In genomic region chr4:41759656-41760287, GRCm38 (mm10) we compare ENCODE assay signal across 8 mouse cellular contexts. TPM values are rescaled to one million over a fixed set of nuclear protein-coding genes. Genes with fewer than 3 reads are reported as not detected.
A peak's percentile ranks its signal among the peaks of the same experiment; 100 is the strongest.
DNase-seq lines count a peak whose midpoint lies in the region; ATAC-seq lines count a peak whose summit lies in the region.

No protein-coding gene starts in this region.

- peaks cover 8% of the 10 kb centered on the region; the same call in 1 of the 2 replicates for H3K36me3 ChIP-seq in embryonic facial prominence, embryonic 12.5 days
- peaks cover 10% of the 10 kb centered on the region; the same call in 1 of the 2 replicates for H3K36me3 ChIP-seq in intestine, embryonic 14.5 days (ENCODE audit: control insufficient read depth, insufficient read depth, low read length)
- peaks cover 7% of the 10 kb centered on the region for H3K36me3 ChIP-seq in midbrain, embryonic 13.5 days

- peak overlapping the region; percentile 98 for H3K27ac ChIP-seq in embryonic facial prominence, embryonic 12.5 days
- peak overlapping the region; percentile 86 for H3K27ac ChIP-seq in intestine, embryonic 14.5 days (ENCODE audit: low read depth)
- 0 out of 2 replicates have a peak overlapping the region, but pooled peaks have one; percentile 14 for H3K27ac ChIP-seq in midbrain, embryonic 13.5 days

- H3K9me3 ChIP-seq in embryonic facial prominence, embryonic 12.5 days: no peaks in the 10 kb centered on the region
- no peaks in the 10 kb centered on the region for H3K9me3 ChIP-seq in intestine, embryonic 14.5 days (ENCODE audit: control insufficient read depth, low read length)
- no peaks in the 10 kb centered on the region for H3K9me3 ChIP-seq in midbrain, embryonic 13.5 days

- peak overlapping the region; percentile 60 for H3K4me3 ChIP-seq in embryonic facial prominence, embryonic 12.5 days
- peak overlapping the region; percentile 49 for H3K4me3 ChIP-seq in intestine, embryonic 14.5 days (ENCODE audit: low read depth, low read length)
- peak overlapping the region; percentile 39 for H3K4me3 ChIP-seq in midbrain, embryonic 13.5 days (replicated peaks)

- H3K9ac ChIP-seq in embryonic facial prominence, embryonic 12.5 days: peak overlapping the region; percentile 68
- H3K9ac ChIP-seq in intestine, embryonic 14.5 days (ENCODE audit: low read length): peak overlapping the region; percentile 52
- peak overlapping the region; percentile 73 for H3K9ac ChIP-seq in midbrain, embryonic 13.5 days (replicated peaks)

- no peak for ATAC-seq in embryonic facial prominence, embryonic 12.5 days (ENCODE audit: insufficient number of reproducible peaks, insufficient read depth, low FRiP score, low TSS enrichment)
- ATAC-seq in intestine, embryonic 14.5 days (replicated peaks; ENCODE audit: low FRiP score, low TSS enrichment, low read depth): no peak
- ATAC-seq in midbrain, embryonic 13.5 days: no peak

- 28% methylated on average over 6 of the region's 6 CpGs for WGBS in embryonic facial prominence, embryonic 12.5 days
- WGBS in intestine, embryonic 14.5 days: 21% methylated on average over 6 of the region's 6 CpGs
- 39% methylated on average over 6 of the region's 6 CpGs for WGBS in midbrain, embryonic 13.5 days

- peak overlapping the region; percentile 85 for H3K4me2 ChIP-seq in embryonic facial prominence, embryonic 12.5 days (replicated peaks)
- peak overlapping the region; percentile 73 for H3K4me2 ChIP-seq in intestine, embryonic 14.5 days (ENCODE audit: low read length)
- peak overlapping the region; percentile 62 for H3K4me2 ChIP-seq in midbrain, embryonic 13.5 days (replicated peaks)

- peaks cover 34% of the 10 kb centered on the region for H3K4me1 ChIP-seq in embryonic facial prominence, embryonic 12.5 days
- H3K4me1 ChIP-seq in intestine, embryonic 14.5 days (replicated peaks; ENCODE audit: control insufficient read depth, insufficient read depth, low read length): peaks cover 38% of the 10 kb centered on the region
- peaks cover 48% of the 10 kb centered on the region for H3K4me1 ChIP-seq in midbrain, embryonic 13.5 days (replicated peaks)

- peak; percentile 49 for DNase-seq in kidney, adult 11 months
- DNase-seq in kidney, adult 18-20 months: no peak
- no peak for DNase-seq in intestine, embryonic 14.5 days (ENCODE audit: low spot score)
- DNase-seq in retina, embryonic 14.5 days (ENCODE audit: low spot score): no peak
- no peak for DNase-seq in embryo, embryonic 10 days (ENCODE audit: low spot score)
- DNase-seq in spleen, postnatal 36 days (ENCODE audit: low spot score in 2 of 2): no peak

- H3K27me3 ChIP-seq in embryonic facial prominence, embryonic 12.5 days: no peaks in the 10 kb centered on the region
- no peaks in the 10 kb centered on the region for H3K27me3 ChIP-seq in intestine, embryonic 14.5 days (replicated peaks; ENCODE audit: control insufficient read depth, insufficient read depth, low read length)
- H3K27me3 ChIP-seq in midbrain, embryonic 13.5 days: no peaks in the 10 kb centered on the region

RNA-seq across cellular contexts. Expression of gene Sigmar1, which starts 3.8 kb away (rescaled TPM):
- 74.1 and 76.6 TPM in 2 replicates for polyA plus RNA-seq in embryonic facial prominence, embryonic 12.5 days (2016; fragmentation: Nextera tagmentation; extraction: Ambion mirVana)
- 113 TPM in 2 replicates for polyA plus RNA-seq in intestine, embryonic 14.5 days (2014; fragmentation: Nextera tagmentation; extraction: Ambion mirVana)
- polyA plus RNA-seq in midbrain, embryonic 13.5 days (2015; fragmentation: Nextera tagmentation; extraction: Ambion mirVana): 47.9 and 49.9 TPM in 2 replicates

RNA-seq across cellular contexts. Expression of gene Galt, which starts 4.7 kb away (rescaled TPM):
- polyA plus RNA-seq in embryonic facial prominence, embryonic 12.5 days (2016; fragmentation: Nextera tagmentation; extraction: Ambion mirVana): 40.4 and 41.5 TPM in 2 replicates
- polyA plus RNA-seq in intestine, embryonic 14.5 days (2014; fragmentation: Nextera tagmentation; extraction: Ambion mirVana): 44.8 and 47.7 TPM in 2 replicates
- polyA plus RNA-seq in midbrain, embryonic 13.5 days (2015; fragmentation: Nextera tagmentation; extraction: Ambion mirVana): 29.7 and 30.0 TPM in 2 replicates

RNA-seq across cellular contexts. Expression of gene Ccl27a, which starts 14.3 kb away (rescaled TPM):
- polyA plus RNA-seq in embryonic facial prominence, embryonic 12.5 days (2016; fragmentation: Nextera tagmentation; extraction: Ambion mirVana): 71.7 and 81.6 TPM in 2 replicates
- 35.0 and 39.3 TPM in 2 replicates for polyA plus RNA-seq in intestine, embryonic 14.5 days (2014; fragmentation: Nextera tagmentation; extraction: Ambion mirVana)
- 235 and 237 TPM in 2 replicates for polyA plus RNA-seq in midbrain, embryonic 13.5 days (2015; fragmentation: Nextera tagmentation; extraction: Ambion mirVana)

RNA-seq across cellular contexts. Expression of gene Arid3c, which starts 28.8 kb away (rescaled TPM):
- 0.18 TPM in 1 of 2 replicates, not detected in the other for polyA plus RNA-seq in embryonic facial prominence, embryonic 12.5 days (2016; fragmentation: Nextera tagmentation; extraction: Ambion mirVana)
- not detected in 2 replicates for polyA plus RNA-seq in intestine, embryonic 14.5 days (2014; fragmentation: Nextera tagmentation; extraction: Ambion mirVana)
- polyA plus RNA-seq in midbrain, embryonic 13.5 days (2015; fragmentation: Nextera tagmentation; extraction: Ambion mirVana): 0.26 and 0.32 TPM in 2 replicates

RNA-seq across cellular contexts. Expression of gene Dctn3, which starts 36.8 kb away (rescaled TPM):
- polyA plus RNA-seq in embryonic facial prominence, embryonic 12.5 days (2016; fragmentation: Nextera tagmentation; extraction: Ambion mirVana): 117 and 122 TPM in 2 replicates
- polyA plus RNA-seq in intestine, embryonic 14.5 days (2014; fragmentation: Nextera tagmentation; extraction: Ambion mirVana): 123 and 124 TPM in 2 replicates
- polyA plus RNA-seq in midbrain, embryonic 13.5 days (2015; fragmentation: Nextera tagmentation; extraction: Ambion mirVana): 270 and 278 TPM in 2 replicates

Comparison
In these comparisons a context has a peak if more than half of its experiments do, and no peak if none do; other contexts are left out.
1. H3K27ac ChIP-seq: peak in every context shown above with its lines; median percentile 98 in embryonic facial prominence, embryonic 12.5 days; 86 in intestine, embryonic 14.5 days; 14 in midbrain, embryonic 13.5 days.